Mouse (Mus musculus) neutrophil, adult 5-6 weeks (primary cell): ENCODE measurements around the gene Rnf144b. TPM values are rescaled to one million over a fixed set of nuclear protein-coding genes. Genes with fewer than 3 reads are reported as not detected.

Experiments
- ATAC-seq: fragments of 151-379, 151-347 bp; 2 replicates; pipeline ENCODE4 v1.8.0; 2017; ENCODE audit warnings: mild to moderate bottlenecking, moderate TSS enrichment; ENCODE audit not compliant: insufficient number of reproducible peaks, poor library complexity, low FRiP score, severe bottlenecking; ENCODE audit errors: extremely low read depth
- total RNA-seq: library from RNA; stranded (forward); fragments of 200-1000 nt; gene quantifications from 2 replicates; pipeline ENCODE4 v1.2.3, GENCODE M21; 2017

Gene Rnf144b
- total RNA-seq, 1 experiment from 2014 or later: 3.4 TPM

GRCm38 (mm10) chr13:47238131-47238530 is 115.7 kb downstream of the Rnf144b start:
- ATAC-seq: no peak

- no peak for ATAC-seq
These were observed 121.1 kb downstream of the Rnf144b start for GRCm38 (mm10) chr13:47243569-47243968.

GRCm38 (mm10) chr13:47244771-47245170 is 122.3 kb downstream of the Rnf144b start:
- ATAC-seq: no peak

DNA sequence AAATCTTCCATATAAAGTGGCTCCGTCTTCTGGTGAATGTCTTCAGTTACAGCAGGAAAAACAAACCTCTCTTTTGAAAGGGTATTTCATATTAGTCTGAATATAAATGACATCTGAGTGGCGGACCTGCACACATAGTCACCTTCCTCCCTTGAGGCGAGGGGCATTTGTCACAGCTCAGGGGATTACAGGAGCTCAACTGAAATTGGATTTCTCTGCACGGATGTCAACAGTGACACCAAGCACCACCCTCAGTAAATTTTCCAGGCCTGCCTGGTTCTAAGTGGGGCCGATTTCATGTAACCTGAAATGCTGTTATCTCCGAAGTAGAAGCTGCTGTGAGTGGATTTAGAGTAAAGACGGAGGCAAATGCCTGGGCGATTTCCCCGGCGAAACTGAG is 124.0 kb downstream of the Rnf144b start:
- ATAC-seq: no peak

GRCm38 (mm10) chr13:47247156-47247800 is 124.8 kb downstream of the Rnf144b start:
- no peak for ATAC-seq

DNA sequence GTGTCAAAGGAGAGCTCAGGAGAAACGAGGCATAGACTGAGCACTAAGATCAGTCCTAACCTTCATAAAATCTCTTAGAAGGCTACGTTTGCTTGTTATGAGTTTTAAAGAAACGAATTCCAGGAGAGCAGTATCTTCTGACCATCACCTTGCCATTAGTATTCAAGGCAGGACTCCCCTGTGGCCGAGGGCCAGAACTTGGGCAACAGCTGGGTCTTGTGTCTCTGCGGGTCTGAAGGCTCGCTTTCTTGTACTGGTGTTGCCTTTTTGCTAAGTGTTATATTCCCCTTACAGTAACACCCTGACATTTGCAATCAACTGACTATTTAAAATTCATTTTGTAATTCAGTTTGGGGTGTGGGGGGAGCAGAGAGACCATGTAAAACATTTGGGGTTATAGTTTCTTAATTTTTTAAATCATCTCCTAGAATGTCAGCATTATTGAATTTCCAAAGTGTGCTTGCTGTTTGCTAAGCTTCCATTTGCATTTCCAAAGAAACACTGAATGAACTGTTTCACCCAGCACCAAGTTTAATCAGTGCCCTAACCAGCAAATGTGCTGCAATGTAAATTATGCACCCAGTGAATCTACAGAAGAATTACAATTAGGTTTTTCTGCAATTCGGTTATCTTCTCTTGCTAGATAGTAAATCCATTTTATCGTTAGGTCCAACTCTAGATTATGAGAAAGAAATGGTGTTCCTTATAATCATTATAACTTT is 126.0 kb downstream of the Rnf144b start:
- no peak for ATAC-seq

GRCm38 (mm10) chr13:47250615-47251014 is 128.2 kb downstream of the Rnf144b start:
- no peak for ATAC-seq

DNA sequence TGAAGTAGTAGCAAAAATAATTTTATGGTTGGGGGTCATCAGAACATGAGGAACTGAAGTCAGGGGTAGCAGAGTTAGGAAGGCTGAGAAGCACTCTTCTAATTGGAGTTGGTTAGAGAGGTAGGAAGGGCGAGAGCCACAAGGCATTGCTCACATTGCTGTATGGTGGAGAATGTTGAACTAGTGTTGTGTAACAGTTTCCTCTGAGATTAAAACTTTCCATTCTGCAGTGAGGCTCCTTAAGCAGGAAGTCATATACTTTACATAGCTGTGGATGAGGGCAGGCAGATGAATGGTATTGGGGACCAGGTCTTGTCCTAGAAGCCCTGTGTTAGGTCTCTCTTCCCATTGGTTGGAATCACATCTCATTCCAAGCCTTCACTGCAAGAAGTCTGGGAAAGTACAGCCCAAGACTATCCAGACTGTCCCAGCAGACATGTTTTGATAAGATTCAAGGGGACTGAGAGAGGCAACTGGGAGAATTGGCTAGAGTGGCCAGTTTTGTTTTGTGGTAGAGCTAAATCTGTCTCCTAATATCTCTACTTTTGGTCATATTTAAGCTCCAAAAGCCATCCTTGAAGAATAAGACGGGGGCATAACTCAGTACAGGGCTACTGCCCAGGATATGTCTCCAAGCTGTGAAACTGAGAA is 128.8 kb downstream of the Rnf144b start:
- ATAC-seq: no peak

DNA sequence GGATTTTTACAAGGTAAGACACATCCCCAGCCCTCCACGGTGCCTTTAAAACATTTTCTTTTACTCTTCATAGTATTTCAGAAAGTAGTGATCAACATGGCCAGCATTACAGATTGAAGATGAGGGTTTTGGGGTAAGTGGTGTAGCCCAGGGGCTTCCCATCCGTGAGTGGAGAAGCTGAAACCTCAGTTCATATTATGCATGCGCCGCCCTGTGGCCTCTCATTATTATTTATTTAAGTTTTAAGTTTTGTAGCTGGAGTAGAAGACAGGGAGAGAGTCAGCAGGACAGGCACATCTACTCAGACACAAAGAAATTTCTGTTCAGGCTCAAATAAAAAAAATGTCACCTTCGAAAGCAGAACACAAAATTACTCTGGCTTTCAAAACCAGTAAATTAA is 131.3 kb downstream of the Rnf144b start:
- ATAC-seq: no peak

DNA sequence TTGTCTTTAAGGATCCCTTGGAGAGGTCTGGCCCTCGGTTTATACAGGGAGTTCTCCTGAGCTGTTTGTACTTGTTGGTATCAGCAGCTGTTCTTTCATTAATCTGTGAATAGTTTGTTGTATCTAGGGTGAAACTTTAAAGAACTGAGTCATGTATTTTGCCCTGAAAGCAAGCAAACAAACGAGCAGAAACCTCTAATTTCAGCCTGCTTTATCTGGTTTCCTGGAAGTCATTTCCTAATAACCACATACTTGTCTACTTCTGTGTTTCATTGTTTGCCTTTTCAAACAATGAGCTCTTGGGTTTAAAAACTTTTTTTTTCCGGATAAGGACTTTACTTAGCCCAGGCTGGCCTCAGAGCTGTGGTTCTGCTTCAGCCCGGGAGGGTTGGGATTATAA is 136.8 kb downstream of the Rnf144b start:
- ATAC-seq: no peak

DNA sequence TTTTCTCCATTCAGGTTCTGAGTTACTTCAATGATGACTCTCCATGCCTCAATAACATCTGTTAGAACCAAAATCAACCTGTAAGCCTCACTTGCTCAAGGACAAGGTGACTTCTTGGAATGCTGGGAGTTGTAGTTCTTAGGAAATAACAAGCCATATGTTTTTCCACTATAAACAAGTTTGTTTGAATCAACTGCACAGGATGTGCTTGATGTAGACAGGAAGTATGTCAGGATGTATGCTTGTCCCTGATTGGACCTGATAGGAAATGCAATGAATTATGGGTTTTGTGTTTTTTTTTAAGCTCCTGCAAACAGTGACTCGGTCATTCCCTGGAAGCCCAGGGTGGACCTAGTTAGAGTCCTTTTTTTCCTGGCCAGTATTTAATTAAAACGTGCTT is 139.5 kb downstream of the Rnf144b start:
- no peak for ATAC-seq

- no peak for ATAC-seq
These were observed 141.9 kb downstream of the Rnf144b start for GRCm38 (mm10) chr13:47264382-47264781.

- ATAC-seq: no peak
These were observed 144.0 kb downstream of the Rnf144b start for GRCm38 (mm10) chr13:47266411-47266810.

GRCm38 (mm10) chr13:47268227-47268626 is 145.8 kb downstream of the Rnf144b start:
- no peak for ATAC-seq

GRCm38 (mm10) chr13:47272928-47273327 is 150.5 kb downstream of the Rnf144b start:
- ATAC-seq: no peak

GRCm38 (mm10) chr13:47273487-47273886 is 151.0 kb downstream of the Rnf144b start:
- no peak for ATAC-seq

DNA sequence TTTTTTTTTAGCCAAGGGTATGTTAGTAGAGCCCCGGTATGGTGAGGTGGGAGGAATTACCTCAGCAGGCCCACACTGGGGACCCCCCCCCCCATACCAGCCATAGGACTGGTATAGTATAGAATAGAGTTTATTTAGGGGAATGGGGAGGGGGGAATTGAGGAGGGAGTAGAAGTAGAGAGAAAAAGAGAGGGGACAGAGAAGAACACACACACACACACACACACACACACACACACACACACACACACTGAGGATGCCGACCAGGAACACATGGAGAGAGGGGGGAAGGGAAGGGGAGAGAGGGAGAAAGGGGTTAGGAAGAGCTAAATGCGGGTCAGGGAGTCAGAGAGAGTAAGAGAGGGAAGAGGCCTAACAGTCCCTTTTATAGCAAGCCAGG is 151.7 kb downstream of the Rnf144b start:
- ATAC-seq: no peak

DNA sequence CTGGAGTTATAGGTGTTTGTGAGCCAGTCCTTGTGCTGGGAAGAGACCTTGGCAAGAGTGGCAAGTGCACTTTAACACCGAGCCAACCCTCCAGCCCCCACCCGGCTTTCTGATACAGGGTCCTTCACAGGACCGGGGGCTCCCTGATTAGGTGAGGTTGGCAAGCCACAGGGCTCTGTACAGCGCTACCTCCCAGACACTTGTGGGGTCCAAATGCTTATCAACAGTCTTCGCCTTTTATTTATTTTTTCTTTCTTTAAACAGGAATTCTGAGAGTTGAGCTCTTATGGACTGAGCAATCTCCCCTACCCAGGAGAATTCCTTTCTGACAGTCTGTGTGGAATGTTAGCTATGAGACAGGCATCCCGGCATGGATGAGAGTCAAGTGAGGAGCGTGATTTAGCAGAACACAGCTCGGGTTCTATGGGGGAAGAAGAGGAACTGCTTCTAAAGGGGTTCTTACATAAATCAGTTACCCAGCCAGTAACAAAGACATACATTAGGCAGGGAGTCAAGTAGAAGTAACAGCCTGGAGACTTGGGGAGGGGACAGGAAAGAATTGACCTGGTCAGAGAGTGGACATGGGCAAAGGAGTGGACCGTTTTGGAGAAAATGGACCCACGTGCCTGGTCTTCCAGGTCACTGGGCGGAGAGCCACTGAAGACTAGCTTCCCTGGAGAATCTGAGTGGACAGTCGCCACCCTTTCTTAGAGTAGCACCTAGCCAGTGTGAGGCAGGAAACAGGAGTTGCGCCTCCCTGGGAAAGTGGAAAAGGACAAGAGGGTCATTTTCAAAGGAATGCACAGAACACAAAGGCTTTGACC is 154.8 kb downstream of the Rnf144b start:
- ATAC-seq: no peak

- no peak for ATAC-seq
These were observed 155.4 kb downstream of the Rnf144b start for GRCm38 (mm10) chr13:47277824-47278290.
